Mouse (Mus musculus): ENCODE measurements around the gene Sgca.
"Not testable (repeated sequence)": the region's sequence is repeated elsewhere in the genome, so short reads cannot be mapped to it uniquely, and the experiment has no call there.

Gene Sgca

GRCm38 (mm10) chr11:94986435-94986834, 10.3 kb upstream of the Sgca start:
- no peak for DNase-seq (ENCODE audit: low spot score in 2 of 2)

- DNase-seq (ENCODE audit: low spot score in 2 of 2) = no peak
Observed at GRCm38 (mm10) chr11:94985822-94986221, 9.7 kb upstream of the Sgca start.

- DNase-seq (ENCODE audit: low spot score in 2 of 2) = peak in 1 of 2 experiments; percentile 7
Observed at GRCm38 (mm10) chr11:94985140-94985539, 9.0 kb upstream of the Sgca start.

DNA sequence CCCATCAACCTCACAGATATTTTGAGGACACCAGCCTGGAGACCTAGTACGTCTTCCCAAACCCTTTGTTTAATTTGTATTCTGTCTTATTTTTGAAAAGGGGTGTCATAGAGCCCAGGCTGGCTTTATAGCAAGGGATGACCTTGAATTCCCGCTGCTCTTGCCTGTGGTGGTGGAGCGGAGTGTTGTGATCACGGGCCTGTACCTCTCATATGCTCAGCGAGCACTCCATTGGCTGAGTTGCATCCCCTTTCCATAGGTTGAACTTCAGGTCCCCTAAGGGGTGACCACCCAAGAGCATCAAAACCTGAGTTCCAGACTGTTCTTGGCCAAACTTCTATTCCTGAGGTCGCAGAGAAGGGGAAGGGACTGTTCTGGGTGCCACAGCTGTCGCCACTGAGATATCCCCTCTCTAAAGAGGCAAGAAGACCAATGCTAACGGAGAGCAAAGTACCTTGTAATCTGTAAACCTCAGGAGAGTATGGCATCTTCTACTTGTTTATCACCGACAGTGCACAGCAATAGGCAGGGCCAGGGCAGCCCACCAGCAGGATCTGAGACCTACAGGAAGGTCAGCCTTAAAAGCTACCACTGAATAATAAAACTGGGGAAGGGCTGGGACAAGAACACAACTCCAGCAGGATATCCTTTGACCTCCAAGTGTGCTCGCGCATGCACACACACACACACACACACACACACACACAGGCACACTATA, 3.5 kb upstream of the Sgca start:
- DNase-seq (ENCODE audit: low spot score in 2 of 2) = no peak

DNA sequence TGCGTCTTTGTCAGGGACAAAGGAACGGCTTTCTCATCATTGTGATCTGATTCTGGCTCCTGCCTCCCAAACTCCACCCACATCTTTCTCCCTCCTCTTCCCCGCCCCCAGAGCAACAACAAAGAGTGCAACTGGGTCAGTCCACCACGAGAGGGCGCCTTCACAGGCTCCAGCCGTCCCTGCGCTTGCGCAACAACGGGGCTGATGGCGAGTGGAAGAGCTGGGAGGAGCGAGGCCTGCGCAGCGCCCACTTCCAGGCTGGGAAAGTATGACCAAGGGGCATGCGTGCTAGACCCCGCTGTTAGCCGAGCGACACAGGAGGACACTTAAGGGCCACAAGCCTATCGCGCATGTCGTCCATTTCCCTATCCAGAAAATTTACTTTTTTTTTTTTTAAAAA, 2.8 kb upstream of the Sgca start:
- DNase-seq (ENCODE audit: low spot score in 2 of 2) = peak; percentile 94 to 96

DNA sequence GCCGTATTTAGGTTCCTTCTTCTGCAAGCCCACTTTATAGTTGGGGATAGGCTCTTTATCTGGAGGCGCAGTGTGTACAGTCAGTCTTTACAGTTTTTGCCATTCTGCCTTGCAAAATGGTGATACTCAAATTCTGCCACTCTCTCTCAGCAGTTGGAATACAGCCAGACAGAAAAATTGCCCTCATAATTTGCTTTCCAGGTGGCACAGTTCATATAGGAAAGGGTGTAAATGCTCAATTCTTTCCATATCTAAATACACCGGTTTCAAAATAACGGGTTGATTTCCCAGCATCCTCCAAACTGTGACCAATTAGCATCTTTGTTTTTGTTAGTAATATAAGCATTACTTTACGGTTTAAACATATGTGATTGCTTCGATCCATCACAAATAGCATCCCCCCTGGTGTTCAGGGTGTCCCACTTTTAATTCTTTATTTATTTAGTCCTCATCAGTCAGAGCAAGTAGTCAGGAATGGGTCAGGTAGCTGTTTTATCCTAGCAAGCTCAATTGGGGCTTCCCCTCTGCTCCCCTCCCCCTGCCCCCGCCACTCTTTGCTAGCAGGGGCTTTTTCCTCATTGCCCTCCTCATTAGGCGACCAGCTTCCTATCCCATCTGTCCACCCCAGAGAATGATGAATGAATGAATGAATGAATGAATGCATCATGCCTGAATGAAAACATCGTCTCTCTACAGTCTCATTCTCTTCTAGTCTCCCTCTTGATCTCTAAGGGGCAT, 2.2 kb upstream of the Sgca start:
- no peak for DNase-seq (ENCODE audit: low spot score in 2 of 2)

DNA sequence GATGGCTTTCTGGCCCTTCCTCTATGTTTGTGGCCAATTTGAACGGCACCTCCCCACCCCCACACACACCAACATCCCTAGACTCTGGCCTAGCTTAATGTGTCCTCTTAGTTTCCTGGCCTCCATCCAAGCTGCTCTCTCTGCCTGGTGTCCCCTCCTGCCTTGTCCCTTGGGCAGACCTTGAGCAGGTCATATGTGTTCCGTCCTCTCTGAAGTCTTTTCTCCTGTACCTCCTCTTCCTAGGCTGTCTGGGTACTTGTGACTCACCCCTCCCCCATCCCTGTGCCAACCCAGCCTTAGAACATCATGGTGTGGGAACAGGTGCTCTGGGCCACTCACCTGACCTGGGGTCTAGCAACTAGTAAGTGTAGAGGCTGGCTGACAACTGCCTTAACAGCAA, 1.2 kb downstream of the Sgca start:
- no peak for DNase-seq (ENCODE audit: low spot score in 2 of 2)

GRCm38 (mm10) chr11:94973313-94973712, 2.8 kb downstream of the Sgca start:
- DNase-seq (ENCODE audit: low spot score in 2 of 2) = peak in 1 of 2 experiments; percentile 2

GRCm38 (mm10) chr11:94972887-94973286, 3.2 kb downstream of the Sgca start:
- DNase-seq (ENCODE audit: low spot score in 2 of 2) = peak in 1 of 2 experiments; percentile 3

GRCm38 (mm10) chr11:94971895-94972615, 4.1 kb downstream of the Sgca start:
- peak in 1 of 2 experiments; percentile 3 for DNase-seq (ENCODE audit: low spot score in 2 of 2)

DNA sequence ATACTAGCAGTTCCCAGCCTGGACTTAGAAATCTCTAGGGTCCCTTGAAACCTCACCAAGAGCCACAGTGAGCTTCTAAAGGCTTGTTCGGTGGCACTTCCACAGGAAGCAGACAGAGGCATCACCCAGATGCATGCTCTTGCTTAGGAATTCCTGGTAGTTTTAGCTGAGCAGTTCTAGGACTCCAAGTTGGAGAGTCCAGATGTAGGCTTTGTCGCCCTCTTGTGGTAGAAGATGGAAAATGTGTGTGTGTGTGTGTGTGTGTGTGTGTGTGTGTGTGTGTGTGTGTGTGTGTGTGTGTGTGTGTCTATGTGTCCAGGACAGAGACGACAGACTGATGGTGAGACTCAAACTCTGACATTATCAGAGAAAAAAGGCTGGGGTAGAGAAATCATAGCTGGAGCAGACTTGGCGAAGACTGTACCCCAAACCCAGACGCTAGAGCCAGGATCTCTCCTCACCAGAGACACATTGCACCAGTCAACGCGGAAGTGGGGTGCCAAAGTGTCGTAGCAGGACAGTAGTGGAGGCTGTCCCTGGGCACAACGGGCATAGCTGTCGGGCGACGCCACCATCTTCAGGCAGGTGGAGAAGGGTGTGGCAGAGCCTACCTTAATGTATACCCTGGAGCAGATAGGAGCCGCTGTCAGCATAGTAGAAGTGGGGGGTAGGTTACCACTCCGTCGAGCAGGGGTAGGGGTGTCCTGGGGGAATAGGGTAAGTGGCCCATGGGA, 5.8 kb downstream of the Sgca start:
- DNase-seq (ENCODE audit: low spot score in 2 of 2) = peak in 1 of 2 experiments; percentile 78

- not testable (repeated sequence) for DNase-seq (ENCODE audit: low spot score in 2 of 2)
Observed at GRCm38 (mm10) chr11:94969709-94970108, 6.4 kb downstream of the Sgca start.

DNA sequence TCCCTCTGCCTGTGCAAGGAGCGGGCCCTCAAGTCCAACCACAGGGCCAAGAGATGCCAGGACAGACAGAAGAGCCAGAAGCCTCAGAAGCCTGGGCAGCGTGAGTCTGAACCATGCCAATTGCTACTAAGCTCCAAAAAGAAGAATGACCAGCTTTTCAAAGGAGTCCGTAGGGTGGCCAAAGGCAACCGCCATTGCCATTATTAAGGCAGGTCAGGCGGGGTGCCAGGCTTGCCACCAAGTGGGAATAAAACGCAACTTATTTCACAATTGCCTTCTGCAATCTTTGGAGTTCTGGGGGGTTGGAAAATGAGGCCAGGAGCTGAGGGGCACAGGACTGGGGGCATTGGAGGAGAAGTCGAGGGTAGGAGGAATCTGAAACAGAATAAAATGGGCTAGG, 7.9 kb downstream of the Sgca start:
- no peak for DNase-seq (ENCODE audit: low spot score in 2 of 2)

- DNase-seq (ENCODE audit: low spot score in 2 of 2) = no peak
Observed at GRCm38 (mm10) chr11:94967419-94967818, 8.7 kb downstream of the Sgca start, which contains the start of gene Hils1. Gene Hils1 (plus strand): TSS chr11:94967593.

GRCm38 (mm10) chr11:94962534-94963101, 13.5 kb downstream of the Sgca start:
- no peak for DNase-seq (ENCODE audit: low spot score in 2 of 2)

DNA sequence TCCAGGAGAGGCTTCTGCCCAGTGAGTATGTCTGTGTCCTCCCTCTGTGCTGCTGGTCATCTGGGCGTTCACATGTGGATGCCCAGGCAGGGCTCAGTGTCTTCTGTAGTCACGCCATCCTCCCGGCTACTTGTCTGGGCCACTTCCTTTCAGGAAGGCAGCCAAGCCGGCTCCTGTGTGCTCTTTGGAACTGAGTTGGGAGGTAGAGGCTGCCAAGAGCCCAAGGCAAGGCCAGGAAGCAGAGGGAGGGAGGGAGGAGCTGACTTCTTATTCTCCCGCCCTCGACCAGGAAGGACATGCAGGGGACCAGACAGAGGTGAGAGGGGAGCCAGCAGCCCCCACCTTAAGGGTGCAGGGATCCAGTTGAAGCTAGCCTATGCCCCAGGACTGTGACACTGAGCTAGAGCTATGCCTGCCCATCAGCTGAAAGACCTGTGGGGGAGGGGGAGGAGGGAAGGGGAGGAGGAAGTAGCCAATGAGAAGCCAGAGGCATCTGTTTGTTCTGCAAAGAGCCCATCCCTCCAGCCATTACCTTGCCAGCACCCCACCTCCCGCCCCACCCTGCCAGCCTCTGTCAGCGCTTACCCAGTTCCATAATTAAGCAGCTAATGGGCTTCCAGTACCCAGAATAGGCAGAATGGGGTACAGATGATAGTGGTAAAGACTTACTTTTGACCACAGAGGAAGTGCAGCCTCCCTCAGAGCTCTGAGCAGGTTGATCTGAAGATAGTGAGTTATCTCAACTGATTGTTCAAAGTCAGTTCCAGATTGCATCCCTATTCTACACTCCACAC, 17.9 kb downstream of the Sgca start:
- peak in 1 of 2 experiments; percentile 39 for DNase-seq (ENCODE audit: low spot score in 2 of 2)

DNA sequence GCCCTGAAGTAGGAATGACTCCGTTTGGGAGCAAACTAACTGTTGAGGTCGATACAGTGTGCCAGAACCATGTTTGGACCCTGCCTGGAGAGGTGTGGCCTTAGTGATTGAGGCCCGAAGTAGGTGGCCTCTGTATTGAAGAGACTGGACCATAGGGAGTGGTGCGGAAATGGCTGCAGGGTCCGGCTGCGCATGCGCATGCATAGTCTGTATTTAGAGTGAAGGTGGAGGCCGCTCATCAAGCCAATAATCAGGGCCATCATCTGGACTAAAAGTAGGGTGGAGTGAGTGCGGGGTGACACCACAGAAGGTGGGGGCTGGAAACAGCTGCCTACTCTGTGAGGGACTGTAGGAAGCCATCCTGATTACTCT, 18.4 kb downstream of the Sgca start:
- no peak for DNase-seq (ENCODE audit: low spot score in 2 of 2)

GRCm38 (mm10) chr11:94955103-94955502, 21.0 kb downstream of the Sgca start:
- DNase-seq (ENCODE audit: low spot score in 2 of 2) = no peak

- DNase-seq (ENCODE audit: low spot score in 2 of 2) = no peak
Observed at GRCm38 (mm10) chr11:94952169-94952568, 24.0 kb downstream of the Sgca start.

GRCm38 (mm10) chr11:94945236-94945635, 30.9 kb downstream of the Sgca start:
- no peak for DNase-seq (ENCODE audit: low spot score in 2 of 2)

DNA sequence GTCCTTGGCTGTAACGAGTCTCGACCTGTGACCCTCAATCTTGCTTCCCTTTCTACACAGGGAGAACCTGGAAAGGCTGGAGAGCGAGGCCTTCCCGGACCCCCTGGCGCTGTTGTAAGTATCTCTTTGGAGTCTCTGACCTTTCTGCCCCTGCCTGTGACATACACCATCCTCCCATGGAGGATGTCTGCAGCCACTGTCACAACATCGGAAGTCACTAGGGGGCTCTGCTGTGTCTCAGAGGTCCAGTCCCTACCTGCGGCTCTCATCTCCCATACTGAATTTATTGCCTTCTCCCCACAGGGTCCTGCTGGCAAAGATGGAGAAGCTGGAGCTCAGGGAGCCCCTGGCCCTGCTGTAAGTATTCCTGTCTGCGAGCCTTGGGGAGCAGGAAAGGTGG, 31.8 kb downstream of the Sgca start:
- no peak for DNase-seq (ENCODE audit: low spot score in 2 of 2)
